Mouse (Mus musculus) forebrain, embryonic 15.5 days (tissue): ENCODE measurements around the gene Olfr571. TPM values are rescaled to one million over a fixed set of nuclear protein-coding genes. Genes with fewer than 3 reads are reported as not detected.

Experiments used
- ATAC-seq: fragments of 200-750 bp; cut with Nextera tagmentation; replicated peaks from 2 replicates; pipeline ENCODE4 v1.8.0; 2017; ENCODE audit warnings: mild to moderate bottlenecking, moderate TSS enrichment, moderate library complexity
- H3K27ac ChIP-seq: fragments of 300-500 bp; sonication (generic); replicated peaks from 2 replicates; pipeline ENCODE4 v1.5.1; 2015; ENCODE audit warnings: mild to moderate bottlenecking, inconsistent platforms
- H3K27me3 ChIP-seq: fragments of 300-500 bp; sonication (generic); 2 replicates; pipeline ENCODE4 v1.6.1; 2015; ENCODE audit warnings: inconsistent platforms
- H3K36me3 ChIP-seq: fragments of 300-500 bp; sonication (generic); 2 replicates; pipeline ENCODE4 v1.6.1; 2015; ENCODE audit warnings: mild to moderate bottlenecking, inconsistent platforms
- H3K4me1 ChIP-seq: fragments of 300-500 bp; sonication (generic); 2 replicates; pipeline ENCODE4 v1.6.1; 2015; ENCODE audit warnings: inconsistent platforms
- H3K4me2 ChIP-seq: fragments of 300-500 bp; sonication (generic); replicated peaks from 2 replicates; pipeline ENCODE4 v1.6.1; 2015; ENCODE audit warnings: mild to moderate bottlenecking, inconsistent platforms
- H3K4me3 ChIP-seq: fragments of 300-500 bp; sonication (generic); 2 replicates; pipeline ENCODE4 v1.5.1; 2015; ENCODE audit warnings: mild to moderate bottlenecking, inconsistent platforms
- H3K9ac ChIP-seq: fragments of 300-500 bp; sonication (generic); replicated peaks from 2 replicates; pipeline ENCODE4 v1.6.1; 2015; ENCODE audit warnings: mild to moderate bottlenecking, inconsistent platforms
- H3K9me3 ChIP-seq: fragments of 300-500 bp; sonication (generic); 2 replicates; pipeline ENCODE4 v1.6.1; 2016; ENCODE audit warnings: inconsistent platforms
- WGBS: fragments of 180-500 bp; shearing (Covaris S2); methylation state at CpG from one replicate; pipeline ENCODE4 v1.1.7; 2015; ENCODE audit warnings: mixed read lengths; 5-methylcytosine and 5-hydroxymethylcytosine counted together
- polyA plus RNA-seq: library from polyadenylated mRNA; unstranded; fragments of >200 nt; fragmentation: Nextera tagmentation; extraction: Ambion mirVana; gene quantifications from 2 replicates; pipeline ENCODE4 v1.2.1, GENCODE M21; 2015

Gene Olfr571
- polyA plus RNA-seq, 1 experiment from 2014 or later = not detected

DNA sequence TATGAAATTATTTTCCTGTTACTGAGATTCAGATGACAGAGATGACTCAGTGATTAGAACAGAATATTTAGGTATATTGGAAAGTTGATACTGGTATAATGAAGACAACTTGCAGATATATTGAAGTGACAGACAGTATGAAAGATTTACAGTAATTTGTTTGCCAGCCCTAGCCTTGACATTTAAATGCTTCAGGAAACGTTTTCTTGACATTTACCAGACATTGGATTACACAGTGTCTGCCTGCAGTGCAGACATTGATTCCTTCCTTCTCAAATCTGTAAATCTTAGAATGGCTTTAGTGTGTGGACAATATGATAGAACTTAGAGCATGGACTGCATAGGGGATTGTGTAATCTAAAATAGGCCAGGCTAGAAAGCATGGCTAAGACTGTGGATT lies 2.1 kb downstream of the Olfr571 start:
- Histone ChIP-seq H3K4me2 (no peak overlapping the region), H3K27me3 (no peaks in the 10 kb centered on the region), H3K9me3 (no peaks in the 10 kb centered on the region), H3K4me1 (no peaks in the 10 kb centered on the region), H3K9ac (no peak overlapping the region), H3K36me3 (no peaks in the 10 kb centered on the region), H3K4me3 (no peak overlapping the region), H3K27ac (no peak overlapping the region)
- ATAC-seq = no peak
- WGBS = 48% methylated on average over 1 of the region's 1 CpGs

- Histone ChIP-seq H3K27ac (no peak within 1 kb of the TSS), H3K27me3 (no peaks in the 10 kb centered on the region), H3K4me3 (no peak within 1 kb of the TSS), H3K4me1 (no peaks in the 10 kb centered on the region), H3K9me3 (no peaks in the 10 kb centered on the region), H3K4me2 (no peak within 1 kb of the TSS), H3K9ac (no peak within 1 kb of the TSS), H3K36me3 (no peaks in the 10 kb centered on the region)
- ATAC-seq = no peak
- 78% methylated on average over 3 of the region's 3 CpGs for WGBS
Observed at GRCm38 (mm10) chr7:102890782-102891181, 26.6 kb downstream of the Olfr571 start, which contains the start of gene Olfr569. Gene Olfr569, minus strand, starts transcription at chr7:102890882.

DNA sequence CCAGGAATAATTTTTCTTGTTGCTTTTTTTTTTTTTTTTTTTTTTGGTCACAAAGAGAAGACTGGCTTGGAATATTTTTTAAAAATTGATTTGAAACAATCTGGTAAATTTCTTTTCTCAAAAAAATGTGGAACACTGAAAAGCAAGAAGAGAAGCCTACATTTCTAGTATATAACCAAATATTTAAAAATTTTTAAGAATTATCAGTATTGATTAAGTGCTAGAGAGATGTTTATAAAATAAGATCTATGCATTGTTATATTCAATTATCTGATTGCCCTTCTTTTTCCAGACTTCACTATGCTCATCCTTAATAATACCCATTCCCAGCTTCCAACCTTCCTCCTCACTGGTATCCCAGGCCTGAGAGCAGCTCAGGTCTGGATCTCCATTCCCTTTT lies 40.5 kb downstream of the Olfr571 start, which contains the start of gene Olfr568:
Gene Olfr568 (plus strand): TSS at position 301 of the 400 bp plus-strand sequence.
- Histone ChIP-seq H3K9me3 (no peaks in the 10 kb centered on the region), H3K4me1 (no peaks in the 10 kb centered on the region), H3K9ac (no peak within 1 kb of the TSS), H3K4me2 (no peak within 1 kb of the TSS), H3K4me3 (no peak within 1 kb of the TSS), H3K36me3 (no peaks in the 10 kb centered on the region), H3K27me3 (no peaks in the 10 kb centered on the region), H3K27ac (no peak within 1 kb of the TSS)
- ATAC-seq = no peak

DNA sequence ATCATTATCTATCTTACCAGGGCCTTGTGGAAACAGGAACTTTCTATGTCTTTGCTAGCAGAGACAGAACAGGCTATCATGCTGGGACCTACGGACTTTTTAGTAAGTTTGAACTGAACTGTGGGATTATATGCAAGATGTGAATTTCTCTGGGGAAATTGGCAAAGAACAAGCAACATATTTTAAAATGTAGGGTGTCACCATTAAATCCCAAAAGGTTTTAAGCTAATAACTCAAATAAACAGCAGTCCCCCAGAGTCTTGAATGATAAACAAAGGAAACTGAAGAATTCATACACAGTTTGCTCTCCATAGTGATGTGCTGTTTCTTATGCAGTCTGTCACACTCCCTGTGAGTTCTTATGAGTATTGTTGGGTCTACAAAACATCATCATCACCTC lies 58.7 kb downstream of the Olfr571 start, which contains the start of gene Olfr566:
Gene Olfr566 (minus strand): TSS at position 101 of the 400 bp plus-strand sequence.
- no peak within 1 kb of the TSS for H3K27ac ChIP-seq
- WGBS = 83% methylated on average over 1 of the region's 1 CpGs
- H3K27me3 ChIP-seq = no peaks in the 10 kb centered on the region
- H3K4me2 ChIP-seq = no peak within 1 kb of the TSS
- no peaks in the 10 kb centered on the region for H3K36me3 ChIP-seq
- no peaks in the 10 kb centered on the region for H3K4me1 ChIP-seq
- no peak within 1 kb of the TSS for H3K9ac ChIP-seq
- no peak within 1 kb of the TSS for H3K4me3 ChIP-seq
- H3K9me3 ChIP-seq = no peaks in the 10 kb centered on the region
- no peak for ATAC-seq

DNA sequence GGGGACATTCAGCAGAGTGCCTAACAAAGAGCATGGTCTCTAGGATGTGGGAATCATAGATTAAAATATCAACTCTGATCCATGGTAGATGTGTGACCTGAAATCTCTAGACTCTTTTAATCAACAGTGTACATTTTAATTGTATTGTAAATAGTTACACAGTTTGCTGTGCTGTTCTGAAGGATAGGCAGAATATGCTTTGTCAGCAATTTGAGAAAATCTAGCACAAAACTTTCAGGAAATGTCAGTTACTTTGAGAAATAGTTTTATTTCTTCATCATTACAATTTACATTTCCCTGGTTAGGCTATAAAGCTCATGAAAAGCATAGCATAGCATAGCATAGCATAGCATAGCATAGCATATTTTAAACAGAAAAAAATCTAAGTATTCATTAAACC lies 61.5 kb downstream of the Olfr571 start:
- H3K27ac ChIP-seq = no peak overlapping the region
- H3K36me3 ChIP-seq = no peaks in the 10 kb centered on the region
- no peak for ATAC-seq
- no peak overlapping the region for H3K4me2 ChIP-seq
- no peak overlapping the region for H3K9ac ChIP-seq
- H3K4me3 ChIP-seq = no peak overlapping the region
- H3K27me3 ChIP-seq = no peaks in the 10 kb centered on the region
- no peaks in the 10 kb centered on the region for H3K9me3 ChIP-seq
- H3K4me1 ChIP-seq = no peaks in the 10 kb centered on the region

Other genes with a start within 250 kb of the Olfr571 start
- gene Trim68, start 230.2 kb downstream of the Olfr571 start, polyA plus RNA-seq = 6.6 and 6.7 TPM in 2 replicates
- gene Olfr557, start 221.6 kb downstream of the Olfr571 start, polyA plus RNA-seq = not detected in 2 replicates
- gene Olfr558, start 215.3 kb downstream of the Olfr571 start, polyA plus RNA-seq = not detected in 2 replicates
- gene Olfr33, start 198.5 kb downstream of the Olfr571 start, polyA plus RNA-seq = not detected in 2 replicates
- gene Olfr559, start 190.0 kb downstream of the Olfr571 start, polyA plus RNA-seq = not detected in 2 replicates
- not detected in 2 replicates for gene Olfr560, start 158.2 kb downstream of the Olfr571 start, polyA plus RNA-seq
- 0.05 and 0.14 TPM in 2 replicates for gene Olfr78, start 158.1 kb downstream of the Olfr571 start, polyA plus RNA-seq
- gene Olfr561, start 146.3 kb downstream of the Olfr571 start, polyA plus RNA-seq = not detected in 2 replicates
- gene Olfr564, start 114.1 kb downstream of the Olfr571 start, polyA plus RNA-seq = not detected in 2 replicates
- not detected in 2 replicates for gene Olfr566, start 58.8 kb downstream of the Olfr571 start, polyA plus RNA-seq
- gene Olfr568, start 40.4 kb downstream of the Olfr571 start, polyA plus RNA-seq = not detected in 2 replicates
- gene Olfr569, start 26.7 kb downstream of the Olfr571 start, polyA plus RNA-seq = not detected in 2 replicates
- gene Olfr570, start 23.0 kb downstream of the Olfr571 start, polyA plus RNA-seq = 0.13 TPM in 1 of 2 replicates, not detected in the other
- gene Olfr572, start 6.9 kb upstream of the Olfr571 start, polyA plus RNA-seq = not detected in 2 replicates
- not detected in 2 replicates for gene Olfr573-ps1, start 25.0 kb upstream of the Olfr571 start, polyA plus RNA-seq
- not detected in 2 replicates for gene Olfr574, start 30.9 kb upstream of the Olfr571 start, polyA plus RNA-seq
- gene Olfr575, start 41.2 kb upstream of the Olfr571 start, polyA plus RNA-seq = not detected in 2 replicates
- gene Olfr576, start 45.1 kb upstream of the Olfr571 start, polyA plus RNA-seq = not detected in 2 replicates
- not detected in 2 replicates for gene Olfr577, start 58.4 kb upstream of the Olfr571 start, polyA plus RNA-seq
- not detected in 2 replicates for gene Olfr578, start 71.8 kb upstream of the Olfr571 start, polyA plus RNA-seq
- gene Olfr582, start 120.5 kb upstream of the Olfr571 start, polyA plus RNA-seq = not detected in 2 replicates
- gene Olfr583, start 133.8 kb upstream of the Olfr571 start, polyA plus RNA-seq = not detected in 2 replicates
- gene Olfr584, start 164.3 kb upstream of the Olfr571 start, polyA plus RNA-seq = not detected in 2 replicates
- not detected in 2 replicates for gene Olfr585, start 180.2 kb upstream of the Olfr571 start, polyA plus RNA-seq
- not detected in 2 replicates for gene Olfr586, start 208.1 kb upstream of the Olfr571 start, polyA plus RNA-seq
- not detected in 2 replicates for gene Olfr588-ps1, start 223.3 kb upstream of the Olfr571 start, polyA plus RNA-seq
- not detected in 2 replicates for gene Olfr589, start 238.8 kb upstream of the Olfr571 start, polyA plus RNA-seq